Mouse (Mus musculus) liver, embryonic 14.5 days (tissue): Measurements from ENCODE around the gene Med15. TPM values are rescaled to one million over a fixed set of nuclear protein-coding genes. Genes with fewer than 3 reads are reported as not detected.

ENCODE experiments used
- ATAC-seq: fragments of 200-750 bp; cut with Nextera tagmentation; 2 replicates; pipeline ENCODE4 v1.8.0; 2017; ENCODE audit warnings: moderate number of reproducible peaks, mild to moderate bottlenecking, moderate library complexity; ENCODE audit not compliant: insufficient read depth
- DNase-seq, 3 experiments: peaks; one replicate each; pipeline ENCODE4 v3.0.0-alpha.2; 2012 to 2013; ENCODE audit warnings: low read depth in 3 of 3, low spot score in 3 of 3
- H3K27ac ChIP-seq: fragments of 300-500 bp; sonication (generic); 2 replicates; pipeline ENCODE4 v1.5.1; 2014; ENCODE audit warnings: moderate library complexity, mild to moderate bottlenecking, control low read depth, inconsistent platforms
- H3K27me3 ChIP-seq: fragments of 300-500 bp; sonication (generic); 2 replicates; pipeline ENCODE4 v1.6.1; 2014; ENCODE audit warnings: mild to moderate bottlenecking, low read length, moderate library complexity; ENCODE audit not compliant: control insufficient read depth, insufficient read depth
- H3K36me3 ChIP-seq: fragments of 300-500 bp; sonication (generic); replicated peaks from 2 replicates; pipeline ENCODE4 v1.6.1; 2014; ENCODE audit warnings: low read depth; ENCODE audit not compliant: control insufficient read depth, insufficient read depth
- H3K4me1 ChIP-seq, 2 experiments: fragments of 200-500 bp in 1 of 2; fragments of 300-500 bp in 1 of 2; sonication (generic) in 1 of 2; replicated peaks; 2 replicates each; pipeline ENCODE4 v1.6.1; 2012 to 2014; ENCODE audit warnings: antibody characterized with exemption in 1 of 2, inconsistent platforms in 1 of 2, low read length in 1 of 2; ENCODE audit not compliant: control insufficient read depth in 2 of 2, insufficient read depth in 2 of 2
- H3K4me2 ChIP-seq: fragments of 300-500 bp; sonication (generic); 2 replicates; pipeline ENCODE4 v1.6.1; 2014; ENCODE audit warnings: low read depth, mild to moderate bottlenecking, control low read depth, moderate library complexity
- H3K4me3 ChIP-seq, 2 experiments: fragments of 200-500 bp in 1 of 2; fragments of 300-500 bp in 1 of 2; sonication (generic) in 1 of 2; 2 replicates each; pipeline ENCODE4 v1.5.1; 2012 to 2014; ENCODE audit warnings: low read depth in 2 of 2, low read length in 2 of 2, mild to moderate bottlenecking in 2 of 2, control low read depth in 1 of 2, inconsistent platforms in 1 of 2, moderate library complexity in 1 of 2; ENCODE audit not compliant: insufficient read depth in 1 of 2
- H3K9ac ChIP-seq: fragments of 300-500 bp; sonication (generic); replicated peaks from 2 replicates; pipeline ENCODE4 v1.6.1; 2014; ENCODE audit warnings: mild to moderate bottlenecking, control low read depth, moderate library complexity
- H3K9me3 ChIP-seq: fragments of 300-500 bp; sonication (generic); 2 replicates; pipeline ENCODE4 v1.6.1; 2016; ENCODE audit warnings: low read length, mixed read lengths; ENCODE audit not compliant: control insufficient read depth
- CTCF ChIP-seq: IDR thresholded peaks from 2 replicates; pipeline ENCODE4 v1.5.1; 2016; ENCODE audit warnings: antibody characterized with exemption, low read depth, control low read depth
- EP300 ChIP-seq: IDR thresholded peaks from 2 replicates; pipeline ENCODE4 v1.6.1; 2016; ENCODE audit warnings: antibody characterized with exemption, low read depth
- WGBS: fragments of 180-500 bp; shearing (Covaris S2); extraction: QIAGEN DNeasy Blood & Tissue Kit; methylation state at CpG from one replicate; pipeline ENCODE4 v1.1.7; 2014; ENCODE audit not compliant: insufficient replicate concordance; 5-methylcytosine and 5-hydroxymethylcytosine counted together
- polyA plus RNA-seq, 2 experiments: library from polyadenylated mRNA; depleted of rRNA in 1 of 2; stranded (reverse) in 1 of 2; unstranded in 1 of 2; fragments of >200 nt; fragmentation: Nextera tagmentation in 1 of 2; extraction: Ambion mirVana in 1 of 2; gene quantifications; 2 replicates each; pipeline versions ENCODE4 v1.2.1 to v1.2.3; 2012 to 2014

Gene Med15
- polyA plus RNA-seq, 2 experiments = 11.4 to 18.0 TPM

GRCm38 (mm10) chr16:17729974-17730373 lies 2.7 kb downstream of the Med15 start:
- no peak overlapping the region for H3K27ac ChIP-seq
- no peak for DNase-seq
- H3K4me1 ChIP-seq = peaks cover 0 to 6% of the 10 kb centered on the region in 2 experiments; a peak in 2 of 4 replicates
- H3K9me3 ChIP-seq = no peaks in the 10 kb centered on the region
- ATAC-seq = no peak
- no peaks in the 10 kb centered on the region for H3K36me3 ChIP-seq
- no peak overlapping the region for H3K4me3 ChIP-seq
- H3K9ac ChIP-seq = no peak overlapping the region
- peak; percentile 38; the same call in 1 of the 2 replicates for TF ChIP-seq CTCF
- TF ChIP-seq EP300 = no peak
- H3K27me3 ChIP-seq = peaks cover 8% of the 10 kb centered on the region
- no peak overlapping the region for H3K4me2 ChIP-seq

- Histone ChIP-seq H3K36me3 (no peaks in the 10 kb centered on the region), H3K27me3 (no peaks in the 10 kb centered on the region), H3K4me2 (peak overlapping the region; percentile 1; the same call in 1 of the 2 replicates), H3K27ac (no peak overlapping the region), H3K4me3 (peak overlapping the region in 1 of 2 experiments; percentile 27; a peak in 1 of 4 replicates), H3K9me3 (no peaks in the 10 kb centered on the region), H3K4me1 (peaks cover 0 to 6% of the 10 kb centered on the region in 2 experiments; a peak in 2 of 4 replicates), H3K9ac (no peak overlapping the region)
- WGBS = 9% methylated on average over 5 of the region's 5 CpGs
- TF ChIP-seq EP300 (no peak), CTCF (peak; percentile 73)
- ATAC-seq = no peak
- peak; percentile 56 to 60 (median 60) for DNase-seq
Measured at GRCm38 (mm10) chr16:17727179-17727861, 5.4 kb downstream of the Med15 start.

GRCm38 (mm10) chr16:17724448-17724847 lies 8.2 kb downstream of the Med15 start:
- ATAC-seq (no peak), DNase-seq (no peak)
- 85% methylated on average over 3 of the region's 3 CpGs for whole genome bisulfite sequencing
- Histone ChIP-seq H3K9me3 (no peaks in the 10 kb centered on the region), H3K4me3 (no peak overlapping the region), H3K9ac (no peak overlapping the region), H3K36me3 (peaks cover 2% of the 10 kb centered on the region; the same call in 1 of the 2 replicates), H3K4me1 (peaks cover 7 to 18% of the 10 kb centered on the region in 2 experiments; a peak in 3 of 4 replicates), H3K27me3 (no peaks in the 10 kb centered on the region), H3K27ac (no peak overlapping the region), H3K4me2 (no peak overlapping the region)
- TF ChIP-seq EP300 (no peak), CTCF (no peak)

- Histone ChIP-seq H3K9me3 (no peaks in the 10 kb centered on the region), H3K27ac (no peak overlapping the region), H3K4me3 (no peak overlapping the region), H3K36me3 (peaks cover 2% of the 10 kb centered on the region; the same call in 1 of the 2 replicates), H3K4me1 (peaks cover 7 to 18% of the 10 kb centered on the region in 2 experiments; a peak in 3 of 4 replicates), H3K9ac (no peak overlapping the region), H3K27me3 (no peaks in the 10 kb centered on the region), H3K4me2 (peak overlapping the region; percentile 90)
- TF ChIP-seq CTCF (no peak), EP300 (no peak)
- ATAC-seq (no peak), DNase-seq (no peak)
- WGBS = 42% methylated on average over 1 of the region's 1 CpGs
Measured at GRCm38 (mm10) chr16:17723325-17723626, 9.4 kb downstream of the Med15 start.

- Histone ChIP-seq H3K36me3 (peaks cover 2% of the 10 kb centered on the region; the same call in 1 of the 2 replicates), H3K9ac (peak overlapping the region; percentile 83), H3K27ac (peak overlapping the region; percentile 9), H3K4me1 (peaks cover 7 to 18% of the 10 kb centered on the region in 2 experiments; a peak in 3 of 4 replicates), H3K4me2 (peak overlapping the region; percentile 90), H3K27me3 (no peaks in the 10 kb centered on the region), H3K4me3 (peak overlapping the region; percentile 74 to 80), H3K9me3 (no peaks in the 10 kb centered on the region)
- peak; percentile 73 to 78 (median 75) for DNase-seq
- peak; percentile 83 for ATAC-seq
- TF ChIP-seq CTCF (peak; percentile 69), EP300 (no peak)
- under 1% methylated on average over 44 of the region's 44 CpGs for WGBS
Measured at GRCm38 (mm10) chr16:17722461-17723324, 10.0 kb downstream of the Med15 start.
